Mouse (Mus musculus) lung, embryonic 14.5 days (tissue): ENCODE results near the gene Kap. TPM values are rescaled to one million over a fixed set of nuclear protein-coding genes. Genes with fewer than 3 reads are reported as not detected.
"Not testable (repeated sequence)": the region's sequence is repeated elsewhere in the genome, so short reads cannot be mapped to it uniquely, and the experiment has no call there.

Experiments used
- ATAC-seq: fragments of 200-750 bp; cut with Nextera tagmentation; 2 replicates; pipeline ENCODE4 v1.8.0; 2017; ENCODE audit warnings: mild to moderate bottlenecking, moderate TSS enrichment, moderate library complexity; ENCODE audit not compliant: insufficient read depth
- DNase-seq: peaks from one replicate; pipeline ENCODE4 v3.0.0-alpha.2; 2015
- H3K27ac ChIP-seq: fragments of 300-500 bp; sonication (generic); 2 replicates; pipeline ENCODE4 v1.5.1; 2014; ENCODE audit warnings: low read depth, mild to moderate bottlenecking, moderate library complexity
- H3K27me3 ChIP-seq: fragments of 300-500 bp; sonication (generic); 2 replicates; pipeline ENCODE4 v1.6.1; 2014; ENCODE audit warnings: low read length, control low read depth; ENCODE audit not compliant: insufficient read depth
- H3K36me3 ChIP-seq: fragments of 300-500 bp; sonication (generic); 2 replicates; pipeline ENCODE4 v1.6.1; 2014; ENCODE audit warnings: control low read depth; ENCODE audit not compliant: insufficient read depth
- H3K4me1 ChIP-seq: fragments of 300-500 bp; sonication (generic); 2 replicates; pipeline ENCODE4 v1.6.1; 2014; ENCODE audit warnings: antibody characterized with exemption, control low read depth; ENCODE audit not compliant: insufficient read depth
- H3K4me2 ChIP-seq: fragments of 300-500 bp; sonication (generic); 2 replicates; pipeline ENCODE4 v1.6.1; 2014; ENCODE audit warnings: mild to moderate bottlenecking
- H3K4me3 ChIP-seq: fragments of 300-500 bp; sonication (generic); 2 replicates; pipeline ENCODE4 v1.5.1; 2014; ENCODE audit warnings: low read depth, low read length
- H3K9ac ChIP-seq: fragments of 300-500 bp; sonication (generic); 2 replicates; pipeline ENCODE4 v1.6.1; 2014
- H3K9me3 ChIP-seq: fragments of 300-500 bp; sonication (generic); 2 replicates; pipeline ENCODE4 v1.6.1; 2016; ENCODE audit warnings: low read depth, low read length, control low read depth
- CTCF ChIP-seq: IDR thresholded peaks from 2 replicates; pipeline ENCODE4 v1.5.1; 2016; ENCODE audit warnings: antibody characterized with exemption, low read depth
- WGBS: fragments of 180-500 bp; shearing (Covaris S2); extraction: QIAGEN DNeasy Blood & Tissue Kit; methylation state at CpG from one replicate; pipeline ENCODE4 v1.1.7; 2014; 5-methylcytosine and 5-hydroxymethylcytosine counted together
- polyA plus RNA-seq: library from polyadenylated mRNA; unstranded; fragments of >200 nt; fragmentation: Nextera tagmentation; extraction: Ambion mirVana; gene quantifications from 2 replicates; pipeline ENCODE4 v1.2.1, GENCODE M21; 2014

The Kap gene
- polyA plus RNA-seq, 1 experiment from 2014 or later: not detected

GRCm38 (mm10) chr6:133855871-133856270, 2.3 kb upstream of the Kap start:
- Histone ChIP-seq H3K4me1 (no peaks in the 10 kb centered on the region), H3K9ac (no peak overlapping the region), H3K4me3 (no peak overlapping the region), H3K27me3 (no peaks in the 10 kb centered on the region), H3K27ac (no peak overlapping the region), H3K36me3 (no peaks in the 10 kb centered on the region), H3K4me2 (no peak overlapping the region), H3K9me3 (no peaks in the 10 kb centered on the region; the same call in 1 of the 2 replicates)
- no peak for DNase-seq
- WGBS: 73% methylated on average over 2 of the region's 2 CpGs
- no peak for ATAC-seq
- no peak for TF ChIP-seq CTCF

GRCm38 (mm10) chr6:133849359-133849758, 4.2 kb downstream of the Kap start:
- H3K4me3 ChIP-seq: no peak overlapping the region
- no peaks in the 10 kb centered on the region for H3K27me3 ChIP-seq
- no peak overlapping the region for H3K9ac ChIP-seq
- TF ChIP-seq CTCF: no peak
- 74% methylated on average over 2 of the region's 2 CpGs for WGBS
- DNase-seq (no peak), ATAC-seq (no peak)
- H3K36me3 ChIP-seq: no peaks in the 10 kb centered on the region
- H3K27ac ChIP-seq: no peak overlapping the region
- H3K4me1 ChIP-seq: no peaks in the 10 kb centered on the region
- no peak overlapping the region for H3K4me2 ChIP-seq
- no peaks in the 10 kb centered on the region; the same call in 1 of the 2 replicates for H3K9me3 ChIP-seq

GRCm38 (mm10) chr6:133848861-133849260, 4.7 kb downstream of the Kap start:
- not testable (repeated sequence) for H3K36me3 ChIP-seq, H3K4me1 ChIP-seq, ATAC-seq, H3K4me2 ChIP-seq, H3K27me3 ChIP-seq, H3K27ac ChIP-seq, H3K9ac ChIP-seq, H3K9me3 ChIP-seq, H3K4me3 ChIP-seq, DNase-seq
- 85% methylated on average over 6 of the region's 6 CpGs for WGBS

- not testable (repeated sequence) for H3K4me2 ChIP-seq, H3K4me1 ChIP-seq, H3K9me3 ChIP-seq, DNase-seq, H3K27ac ChIP-seq, H3K9ac ChIP-seq, H3K4me3 ChIP-seq, H3K27me3 ChIP-seq, ATAC-seq, H3K36me3 ChIP-seq
- 77% methylated on average over 29 of the region's 29 CpGs for WGBS
These were observed 15.1 kb downstream of the Kap start for GRCm38 (mm10) chr6:133838296-133838995.

GRCm38 (mm10) chr6:133812342-133812741, 41.2 kb downstream of the Kap start:
- peak; percentile 44 for TF ChIP-seq CTCF
- 42% methylated on average over 1 of the region's 1 CpGs for WGBS
- Histone ChIP-seq H3K4me2 (no peak overlapping the region), H3K4me1 (no peaks in the 10 kb centered on the region), H3K27me3 (no peaks in the 10 kb centered on the region), H3K9ac (no peak overlapping the region), H3K27ac (no peak overlapping the region), H3K36me3 (no peaks in the 10 kb centered on the region), H3K9me3 (no peaks in the 10 kb centered on the region), H3K4me3 (no peak overlapping the region)
- ATAC-seq: no peak
- peak; percentile 4 for DNase-seq

Other genes starting within 250 kb of the Kap start
- gene Etv6, start 181.9 kb upstream of the Kap start, polyA plus RNA-seq: 20.4 and 21.4 TPM in 2 replicates